Mouse (Mus musculus): ENCODE results near the gene Zfp354c. TPM values are rescaled to one million over a fixed set of nuclear protein-coding genes. Genes with fewer than 3 reads are reported as not detected.
A peak's percentile ranks its signal among the peaks of the same experiment; 100 is the strongest.

Zfp354c gene
- polyA plus RNA-seq, 1 experiment from 2014 or later = 9.8 TPM

DNA sequence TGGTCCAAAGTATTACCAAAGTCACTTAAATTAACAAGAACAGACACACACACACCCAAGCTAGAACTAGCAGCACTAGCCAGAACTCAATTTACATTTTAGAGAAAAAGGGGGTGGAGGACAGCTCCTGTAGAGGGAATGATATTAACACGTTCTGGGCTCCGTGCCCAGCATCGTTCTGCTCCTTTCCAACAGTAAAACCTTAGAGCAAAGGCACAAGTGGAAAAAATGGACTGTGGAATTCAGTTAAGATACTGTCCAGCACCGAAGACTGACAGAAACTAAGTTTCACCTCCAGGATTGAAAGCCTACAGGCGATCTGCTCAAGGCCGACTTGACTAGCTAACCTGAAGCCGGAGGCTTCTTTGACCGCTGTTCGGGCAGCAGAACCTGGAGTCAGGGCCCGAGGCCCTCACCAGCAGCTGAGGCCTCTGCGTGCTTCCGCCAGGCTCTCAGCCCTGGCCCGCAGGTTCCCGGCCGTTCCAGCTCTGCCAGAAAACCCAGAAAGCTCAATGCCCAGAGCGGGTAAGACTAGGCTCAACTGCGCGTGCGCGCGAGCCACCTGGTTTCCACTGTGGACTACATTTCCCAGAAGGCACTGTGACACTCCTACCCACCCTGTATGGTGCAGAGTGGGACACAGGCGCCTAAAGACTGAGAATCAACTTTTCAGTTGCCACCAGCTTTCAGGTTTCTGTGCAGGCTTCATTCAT lies 13.7 kb upstream of the Zfp354c start, which contains the start of gene Zfp879:
Zfp879 (minus strand) TSS at position 530 of the 713 bp plus-strand sequence.
- Histone ChIP-seq H3K4me1 (replicated peaks; ENCODE audit: control insufficient read depth, insufficient read depth, low read length) (peaks cover 6% of the 10 kb centered on the region; the same call in 1 of the 2 replicates), H3K9me3 (ENCODE audit: control insufficient read depth, low read length) (no peaks in the 10 kb centered on the region), H3K36me3 (ENCODE audit: control insufficient read depth, insufficient read depth, low read length) (no peaks in the 10 kb centered on the region), H3K27me3 (replicated peaks; ENCODE audit: control insufficient read depth, insufficient read depth, low read length) (no peaks in the 10 kb centered on the region), H3K27ac (ENCODE audit: low read depth, low read length) (peak within 1 kb of the TSS; percentile 13; the same call in 1 of the 2 replicates), H3K4me2 (peak within 1 kb of the TSS; percentile 80), H3K4me3 (ENCODE audit: low read depth, low read length) (peak within 1 kb of the TSS; percentile 50), H3K9ac (ENCODE audit: low read depth, low read length) (peak within 1 kb of the TSS; percentile 73)
- WGBS = 21% methylated on average over 22 of the region's 22 CpGs
- DNase-seq (ENCODE audit: low spot score) = peak; percentile 84
- ATAC-seq (replicated peaks; ENCODE audit: low FRiP score) = peak; percentile 91

DNA sequence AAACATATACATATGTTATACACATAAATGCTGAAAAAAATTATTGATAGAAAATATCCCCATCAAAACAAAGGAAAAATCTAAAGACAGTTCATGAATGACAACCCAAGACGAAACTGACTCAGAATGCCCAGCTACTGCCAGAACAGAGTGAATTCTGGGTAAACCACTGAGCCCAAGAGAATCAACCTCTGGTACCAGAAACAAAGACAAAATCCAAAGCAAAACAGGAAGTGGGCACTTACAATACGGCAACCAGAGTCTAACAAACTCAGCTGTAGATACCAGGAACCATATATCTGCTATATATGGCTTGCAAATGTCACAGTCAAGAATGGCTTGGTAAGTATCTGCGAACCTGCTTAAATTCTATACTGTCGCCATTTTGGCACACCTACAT lies 8.2 kb upstream of the Zfp354c start:
- Histone ChIP-seq H3K36me3 (ENCODE audit: control insufficient read depth, insufficient read depth, low read length) (0 out of 2 replicates have a peak, but pooled peaks cover 2% of the 10 kb centered on the region), H3K27me3 (replicated peaks; ENCODE audit: control insufficient read depth, insufficient read depth, low read length) (no peaks in the 10 kb centered on the region), H3K4me1 (replicated peaks; ENCODE audit: control insufficient read depth, insufficient read depth, low read length) (no peaks in the 10 kb centered on the region), H3K9ac (ENCODE audit: low read depth, low read length) (no peak overlapping the region), H3K9me3 (ENCODE audit: control insufficient read depth, low read length) (no peaks in the 10 kb centered on the region; the same call in 1 of the 2 replicates), H3K4me2 (no peak overlapping the region), H3K27ac (ENCODE audit: low read depth, low read length) (no peak overlapping the region), H3K4me3 (ENCODE audit: low read depth, low read length) (no peak overlapping the region)
- no peak for ATAC-seq (replicated peaks; ENCODE audit: low FRiP score)
- WGBS = 74% methylated on average over 4 of the region's 4 CpGs
- no peak for DNase-seq (ENCODE audit: low spot score)

DNA sequence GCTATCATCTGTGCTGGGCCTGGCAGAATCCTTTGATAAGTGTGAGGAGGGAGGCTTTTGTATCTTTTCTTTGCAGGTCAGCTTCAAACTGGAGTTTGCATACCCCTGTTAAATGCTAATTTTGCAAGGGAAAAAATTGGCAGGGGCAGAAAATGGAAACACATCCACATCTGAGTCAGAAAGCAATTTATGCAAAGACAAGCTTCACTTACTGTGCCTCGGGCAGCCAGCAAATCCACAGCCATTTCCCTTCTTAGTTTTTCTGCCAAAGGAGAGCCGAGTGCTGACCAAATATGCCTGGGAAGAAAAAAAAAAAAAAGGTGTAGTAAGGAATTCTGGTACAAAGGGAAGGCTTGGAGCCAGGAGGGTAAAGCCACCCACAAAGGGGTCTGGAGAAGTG lies 1.3 kb downstream of the Zfp354c start:
- WGBS = 67% methylated on average over 2 of the region's 2 CpGs
- H3K9ac ChIP-seq (ENCODE audit: low read depth, low read length) = no peak overlapping the region

DNA sequence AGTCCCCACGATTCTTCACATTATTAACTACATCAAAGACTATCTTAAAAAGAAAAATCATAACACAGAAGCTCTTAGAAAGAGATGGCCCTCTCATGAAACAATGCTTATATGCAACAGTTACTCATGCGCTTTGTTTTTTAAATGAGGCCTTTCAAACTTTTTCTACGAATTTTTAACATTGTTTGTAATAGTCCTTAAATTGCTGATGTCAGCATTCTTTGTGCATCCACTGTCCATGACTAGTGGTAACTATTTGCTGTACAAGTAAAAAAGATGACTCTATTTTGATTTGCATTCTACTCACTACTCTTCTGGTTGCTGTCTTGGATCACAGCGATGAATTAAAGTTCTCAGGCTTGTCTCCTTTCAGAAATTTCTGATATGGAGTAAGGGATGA lies 13.3 kb downstream of the Zfp354c start:
- H3K9ac ChIP-seq (ENCODE audit: low read depth, low read length) = no peak overlapping the region
- no peak overlapping the region for H3K4me2 ChIP-seq
- DNase-seq (ENCODE audit: low spot score) = no peak
- H3K27me3 ChIP-seq (replicated peaks; ENCODE audit: control insufficient read depth, insufficient read depth, low read length) = no peaks in the 10 kb centered on the region
- no peak for ATAC-seq (replicated peaks; ENCODE audit: low FRiP score)
- H3K4me1 ChIP-seq (replicated peaks; ENCODE audit: control insufficient read depth, insufficient read depth, low read length) = no peaks in the 10 kb centered on the region
- 89% methylated on average over 4 of the region's 4 CpGs for WGBS
- H3K9me3 ChIP-seq (ENCODE audit: control insufficient read depth, low read length) = peaks cover 13% of the 10 kb centered on the region
- peaks cover 45% of the 10 kb centered on the region for H3K36me3 ChIP-seq (ENCODE audit: control insufficient read depth, insufficient read depth, low read length)
- H3K27ac ChIP-seq (ENCODE audit: low read depth, low read length) = no peak overlapping the region
- no peak overlapping the region for H3K4me3 ChIP-seq (ENCODE audit: low read depth, low read length)

More for the DNA sequence above, 1.3 kb downstream of the Zfp354c start:
- Histone ChIP-seq H3K9me3 (ENCODE audit: control insufficient read depth, low read length) (no peaks in the 10 kb centered on the region), H3K27ac (ENCODE audit: low read depth, low read length) (no peak overlapping the region), H3K4me1 (replicated peaks; ENCODE audit: control insufficient read depth, insufficient read depth, low read length) (peaks cover 6% of the 10 kb centered on the region; the same call in 1 of the 2 replicates), H3K4me3 (ENCODE audit: low read depth, low read length) (peak overlapping the region; percentile 83; the same call in 1 of the 2 replicates), H3K27me3 (replicated peaks; ENCODE audit: control insufficient read depth, insufficient read depth, low read length) (no peaks in the 10 kb centered on the region), H3K4me2 (peak overlapping the region; percentile 86), H3K36me3 (ENCODE audit: control insufficient read depth, insufficient read depth, low read length) (no peaks in the 10 kb centered on the region)
- DNase-seq (ENCODE audit: low spot score) (no peak), ATAC-seq (replicated peaks; ENCODE audit: low FRiP score) (no peak)

DNA sequence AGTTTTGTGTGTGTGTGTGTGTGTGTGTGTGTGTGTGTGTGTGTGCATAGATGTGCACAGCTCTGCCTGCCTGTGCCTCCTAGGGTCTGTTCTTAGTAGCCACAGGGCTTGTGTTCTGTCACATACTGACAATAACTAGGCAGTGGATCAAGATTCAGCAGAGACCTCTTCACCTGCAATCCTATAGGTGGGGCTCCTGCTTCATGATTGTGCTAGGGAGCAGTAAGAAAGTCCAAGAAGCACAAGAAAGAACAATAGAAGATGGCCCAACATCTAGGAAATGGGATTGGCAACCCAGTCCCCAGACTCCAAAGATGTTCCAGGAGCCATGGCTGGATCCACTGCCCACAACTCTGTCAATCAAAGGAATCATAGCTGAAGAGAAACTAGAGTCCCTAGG lies 28.7 kb downstream of the Zfp354c start:
- ATAC-seq (replicated peaks; ENCODE audit: low FRiP score) = no peak
- H3K9ac ChIP-seq (ENCODE audit: low read depth, low read length) = no peak overlapping the region

DNA sequence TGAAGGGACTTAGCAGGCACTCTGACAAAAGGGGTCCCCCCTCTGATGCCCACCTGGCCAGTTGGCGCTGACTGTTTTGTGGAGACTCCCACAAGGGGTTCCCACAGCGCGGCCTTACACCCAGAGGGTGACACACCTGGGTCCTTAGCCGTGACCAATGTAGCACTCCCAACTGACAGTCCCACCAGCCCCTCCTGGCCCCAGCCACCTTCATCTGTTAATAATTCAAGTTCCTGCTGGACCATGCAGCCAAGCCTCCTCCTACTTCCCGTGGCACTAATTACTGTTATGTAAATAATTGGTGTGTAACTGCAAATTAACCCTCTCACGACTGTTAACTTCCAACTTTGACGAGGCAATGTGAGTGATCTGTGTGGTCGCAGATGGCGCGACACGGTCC lies 29.9 kb downstream of the Zfp354c start:
- Histone ChIP-seq H3K9ac (ENCODE audit: low read depth, low read length) (no peak overlapping the region), H3K27ac (ENCODE audit: low read depth, low read length) (no peak overlapping the region), H3K4me3 (ENCODE audit: low read depth, low read length) (no peak overlapping the region), H3K36me3 (ENCODE audit: control insufficient read depth, insufficient read depth, low read length) (no peaks in the 10 kb centered on the region), H3K9me3 (ENCODE audit: control insufficient read depth, low read length) (no peaks in the 10 kb centered on the region), H3K4me1 (replicated peaks; ENCODE audit: control insufficient read depth, insufficient read depth, low read length) (no peaks in the 10 kb centered on the region), H3K4me2 (no peak overlapping the region), H3K27me3 (replicated peaks; ENCODE audit: control insufficient read depth, insufficient read depth, low read length) (no peaks in the 10 kb centered on the region)
- DNase-seq (ENCODE audit: low spot score) = no peak
- ATAC-seq (replicated peaks; ENCODE audit: low FRiP score) = no peak
- WGBS = 78% methylated on average over 11 of the region's 11 CpGs

More for the DNA sequence above, 28.7 kb downstream of the Zfp354c start:
- Histone ChIP-seq H3K4me3 (ENCODE audit: low read depth, low read length) (no peak overlapping the region), H3K4me1 (replicated peaks; ENCODE audit: control insufficient read depth, insufficient read depth, low read length) (no peaks in the 10 kb centered on the region), H3K27ac (ENCODE audit: low read depth, low read length) (no peak overlapping the region), H3K9me3 (ENCODE audit: control insufficient read depth, low read length) (no peaks in the 10 kb centered on the region), H3K4me2 (no peak overlapping the region), H3K36me3 (ENCODE audit: control insufficient read depth, insufficient read depth, low read length) (no peaks in the 10 kb centered on the region), H3K27me3 (replicated peaks; ENCODE audit: control insufficient read depth, insufficient read depth, low read length) (no peaks in the 10 kb centered on the region)
- no peak for DNase-seq (ENCODE audit: low spot score)

DNA sequence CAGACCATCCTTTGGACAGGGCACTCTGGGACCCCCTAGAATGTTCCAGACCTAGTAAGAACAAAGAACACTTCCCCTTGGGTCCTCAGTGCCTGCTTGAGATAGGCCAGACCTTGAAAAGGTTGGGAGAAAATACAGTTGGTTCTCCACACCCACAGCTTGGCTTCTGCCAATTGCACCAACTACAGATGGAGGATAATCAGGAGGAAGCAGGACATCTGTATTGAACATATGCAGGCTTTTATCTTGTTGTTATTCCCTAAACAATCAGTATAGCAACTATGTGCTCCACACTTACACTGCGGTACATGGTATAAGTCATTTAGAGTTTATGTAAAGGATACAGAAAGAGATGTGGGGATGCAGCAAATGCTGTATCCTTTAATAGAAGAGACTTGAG lies 56.5 kb downstream of the Zfp354c start:
- no peaks in the 10 kb centered on the region for H3K27me3 ChIP-seq (replicated peaks; ENCODE audit: control insufficient read depth, insufficient read depth, low read length)
- no peaks in the 10 kb centered on the region for H3K9me3 ChIP-seq (ENCODE audit: control insufficient read depth, low read length)
- no peak overlapping the region for H3K27ac ChIP-seq (ENCODE audit: low read depth, low read length)
- H3K9ac ChIP-seq (ENCODE audit: low read depth, low read length) = no peak overlapping the region
- DNase-seq (ENCODE audit: low spot score) = no peak
- H3K4me3 ChIP-seq (ENCODE audit: low read depth, low read length) = no peak overlapping the region
- WGBS = 87% methylated on average over 1 of the region's 1 CpGs
- ATAC-seq (replicated peaks; ENCODE audit: low FRiP score) = no peak
- no peak overlapping the region for H3K4me2 ChIP-seq
- no peaks in the 10 kb centered on the region for H3K36me3 ChIP-seq (ENCODE audit: control insufficient read depth, insufficient read depth, low read length)
- no peaks in the 10 kb centered on the region; the same call in 1 of the 2 replicates for H3K4me1 ChIP-seq (replicated peaks; ENCODE audit: control insufficient read depth, insufficient read depth, low read length)

DNA sequence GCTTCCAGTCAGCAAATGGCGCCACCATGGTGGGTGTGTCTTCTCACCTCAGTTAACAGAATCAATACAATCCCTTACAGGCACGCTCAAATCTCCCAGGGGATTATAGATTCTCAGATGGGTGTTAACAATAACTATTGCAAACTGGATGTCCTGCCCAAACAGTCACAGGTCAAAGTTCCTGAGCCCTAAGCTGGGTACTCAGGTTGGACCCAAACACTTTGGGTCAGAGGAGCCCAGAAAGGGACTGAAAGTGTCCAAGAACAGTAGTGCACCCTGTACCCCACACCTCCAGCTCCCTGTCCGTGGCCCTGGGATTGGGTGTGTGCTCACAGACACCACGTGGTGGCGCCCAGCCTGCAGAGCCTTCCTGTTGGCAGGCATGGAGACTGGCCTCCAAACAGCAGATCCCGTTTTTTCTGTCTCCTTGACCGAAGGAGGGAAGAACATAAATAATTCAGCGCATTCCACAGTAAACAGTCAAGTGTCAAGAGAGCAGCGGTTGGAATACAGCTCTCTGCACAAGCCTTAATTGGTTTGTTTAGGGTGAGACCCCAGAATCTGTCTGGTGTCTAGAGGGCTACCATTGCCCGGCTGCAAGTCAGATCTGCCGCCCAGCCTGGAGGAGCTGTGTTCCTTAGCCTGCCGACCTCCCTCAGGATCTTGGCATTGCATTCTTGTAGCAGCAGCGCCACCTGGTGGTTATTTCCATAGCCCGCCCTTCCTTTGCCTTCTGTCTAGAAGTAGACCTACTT lies 58.4 kb downstream of the Zfp354c start:
- Histone ChIP-seq H3K27ac (ENCODE audit: low read depth, low read length) (no peak overlapping the region), H3K27me3 (replicated peaks; ENCODE audit: control insufficient read depth, insufficient read depth, low read length) (no peaks in the 10 kb centered on the region), H3K36me3 (ENCODE audit: control insufficient read depth, insufficient read depth, low read length) (no peaks in the 10 kb centered on the region), H3K9ac (ENCODE audit: low read depth, low read length) (no peak overlapping the region), H3K9me3 (ENCODE audit: control insufficient read depth, low read length) (no peaks in the 10 kb centered on the region), H3K4me3 (ENCODE audit: low read depth, low read length) (no peak overlapping the region), H3K4me1 (replicated peaks; ENCODE audit: control insufficient read depth, insufficient read depth, low read length) (no peaks in the 10 kb centered on the region; the same call in 1 of the 2 replicates), H3K4me2 (peak overlapping the region; percentile 40)
- DNase-seq (ENCODE audit: low spot score) (peak; percentile 78), ATAC-seq (replicated peaks; ENCODE audit: low FRiP score) (peak; percentile 56)
- WGBS = 11% methylated on average over 14 of the region's 14 CpGs
